Mouse (Mus musculus): ENCODE measurements around the gene Arhgap29. TPM values are rescaled to one million over a fixed set of nuclear protein-coding genes. Genes with fewer than 3 reads are reported as not detected.

Gene Arhgap29
- polyA plus RNA-seq, 1 experiment = 47.4 TPM

- no peak for DNase-seq (ENCODE audit: low read depth)
Measured at GRCm38 (mm10) chr3:121941204-121941745, 11.1 kb upstream of the Arhgap29 start.

GRCm38 (mm10) chr3:121945957-121946356 is 6.4 kb upstream of the Arhgap29 start:
- no peak for DNase-seq (ENCODE audit: low read depth)

- DNase-seq (ENCODE audit: low read depth) = no peak
Measured at GRCm38 (mm10) chr3:121946765-121947164, 5.6 kb upstream of the Arhgap29 start.

- no peak for DNase-seq (ENCODE audit: low read depth)
Measured at GRCm38 (mm10) chr3:121950139-121950538, 2.2 kb upstream of the Arhgap29 start.

GRCm38 (mm10) chr3:121951116-121951515 is 1.2 kb upstream of the Arhgap29 start:
- no peak for DNase-seq (ENCODE audit: low read depth)

GRCm38 (mm10) chr3:121953049-121953432 is 700 bp downstream of the Arhgap29 start:
- no peak for DNase-seq (ENCODE audit: low read depth)

- DNase-seq (ENCODE audit: low read depth) = no peak
Measured at GRCm38 (mm10) chr3:121953433-121954161, 1.3 kb downstream of the Arhgap29 start.

GRCm38 (mm10) chr3:121954421-121954820 is 2.1 kb downstream of the Arhgap29 start:
- no peak for DNase-seq (ENCODE audit: low read depth)

- DNase-seq (ENCODE audit: low read depth) = no peak
Measured at GRCm38 (mm10) chr3:121955527-121955926, 3.2 kb downstream of the Arhgap29 start.

GRCm38 (mm10) chr3:121956789-121957188 is 4.4 kb downstream of the Arhgap29 start:
- DNase-seq (ENCODE audit: low read depth) = no peak

- no peak for DNase-seq (ENCODE audit: low read depth)
Measured at GRCm38 (mm10) chr3:121957606-121958344, 5.4 kb downstream of the Arhgap29 start.

GRCm38 (mm10) chr3:121964173-121964572 is 11.8 kb downstream of the Arhgap29 start:
- DNase-seq (ENCODE audit: low read depth) = no peak

GRCm38 (mm10) chr3:121967681-121968476 is 15.5 kb downstream of the Arhgap29 start:
- DNase-seq (ENCODE audit: low read depth) = peak; percentile 57

GRCm38 (mm10) chr3:121968621-121969020 is 16.3 kb downstream of the Arhgap29 start:
- no peak for DNase-seq (ENCODE audit: low read depth)

GRCm38 (mm10) chr3:121969451-121969850 is 17.1 kb downstream of the Arhgap29 start:
- DNase-seq (ENCODE audit: low read depth) = no peak

GRCm38 (mm10) chr3:121973761-121974160 is 21.4 kb downstream of the Arhgap29 start:
- DNase-seq (ENCODE audit: low read depth) = no peak

GRCm38 (mm10) chr3:121975381-121975780 is 23.0 kb downstream of the Arhgap29 start:
- no peak for DNase-seq (ENCODE audit: low read depth)

GRCm38 (mm10) chr3:121981306-121981705 is 29.0 kb downstream of the Arhgap29 start:
- no peak for DNase-seq (ENCODE audit: low read depth)

- DNase-seq (ENCODE audit: low read depth) = no peak
Measured at GRCm38 (mm10) chr3:121982450-121982849, 30.1 kb downstream of the Arhgap29 start.

- no peak for DNase-seq (ENCODE audit: low read depth)
Measured at GRCm38 (mm10) chr3:121995125-121995524, 42.8 kb downstream of the Arhgap29 start.

GRCm38 (mm10) chr3:121999934-122000333 is 47.6 kb downstream of the Arhgap29 start:
- DNase-seq (ENCODE audit: low read depth) = no peak

- no peak for DNase-seq (ENCODE audit: low read depth)
Measured at GRCm38 (mm10) chr3:122001568-122001967, 49.2 kb downstream of the Arhgap29 start.

Measured in gonadal fat pad, adult 2 months (tissue).